In the genomic region with DNA sequence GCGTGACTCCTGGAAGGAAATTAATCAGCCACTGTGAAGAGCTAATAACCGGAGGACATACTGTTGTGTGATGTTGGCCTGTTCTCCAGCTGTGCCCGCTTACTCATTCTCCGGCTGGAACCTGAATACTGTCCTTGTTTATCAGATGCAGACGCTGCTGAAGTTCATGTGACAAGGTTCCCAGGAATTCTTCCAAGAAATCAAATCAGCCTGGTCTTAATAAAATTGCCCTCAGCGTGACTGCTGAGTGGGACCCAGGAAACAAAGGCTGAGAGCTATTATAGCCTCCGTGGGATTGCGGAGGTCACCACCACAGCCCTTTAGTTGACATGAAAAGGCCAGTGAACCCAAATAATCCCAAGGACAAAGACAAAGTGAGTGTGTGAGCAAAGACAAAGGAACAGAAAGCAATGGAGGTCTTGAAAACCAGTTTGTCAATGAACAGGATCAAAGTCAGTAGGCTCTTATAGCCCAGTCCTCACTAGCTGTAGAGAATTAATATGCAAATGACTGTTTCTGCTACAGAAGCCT, we compare ENCODE assay signal across 9 mouse cellular contexts.
A peak's percentile ranks its signal among the peaks of the same experiment; 100 is the strongest.
DNase-seq lines count a peak whose midpoint lies in the region; ATAC-seq lines count a peak whose summit lies in the region.
"Had no signal": no experiment of that assay in that cellular context is flagged by ENCODE, and none has a peak within 500 bp of the region (broad histone marks: within the 10 kb centered on the region; RNA-seq: fewer than 3 reads in every experiment).

No protein-coding gene starts in this region.

- no peak overlapping the region for H3K4me3 ChIP-seq in embryonic facial prominence, embryonic 15.5 days (replicated peaks)
- no peak overlapping the region for H3K4me3 ChIP-seq in hindbrain, embryonic 15.5 days
- H3K4me3 ChIP-seq in neural tube, embryonic 14.5 days (ENCODE audit: low read depth, low read length), result no peak overlapping the region
- no peak overlapping the region for H3K4me3 ChIP-seq in heart, embryonic 10.5 days
- H3K4me3 ChIP-seq: erythroblast, embryonic 14.5 days had no signal

- 36% methylated on average over 8 of the region's 8 CpGs for WGBS in embryonic facial prominence, embryonic 15.5 days
- 8% methylated on average over 8 of the region's 8 CpGs for WGBS in hindbrain, embryonic 15.5 days
- 13% methylated on average over 8 of the region's 8 CpGs for WGBS in neural tube, embryonic 14.5 days
- WGBS in heart, embryonic 10.5 days, result 60% methylated on average over 8 of the region's 8 CpGs

- H3K4me1 ChIP-seq in embryonic facial prominence, embryonic 15.5 days, result 0 out of 2 replicates have a peak, but pooled peaks cover 3% of the 10 kb centered on the region
- H3K4me1 ChIP-seq in hindbrain, embryonic 15.5 days (replicated peaks), result no peaks in the 10 kb centered on the region
- H3K4me1 ChIP-seq in neural tube, embryonic 14.5 days (ENCODE audit: control insufficient read depth, insufficient read depth, low read length), result no peaks in the 10 kb centered on the region
- H3K4me1 ChIP-seq in heart, embryonic 10.5 days, result no peaks in the 10 kb centered on the region; the same call in 1 of the 2 replicates

- no peak overlapping the region for H3K4me2 ChIP-seq in embryonic facial prominence, embryonic 15.5 days (replicated peaks)
- H3K4me2 ChIP-seq in hindbrain, embryonic 15.5 days, result no peak overlapping the region
- H3K4me2 ChIP-seq in neural tube, embryonic 14.5 days (ENCODE audit: low read depth, low read length), result no peak overlapping the region

- H3K9me3 ChIP-seq in embryonic facial prominence, embryonic 15.5 days (replicated peaks), result no peaks in the 10 kb centered on the region
- no peaks in the 10 kb centered on the region for H3K9me3 ChIP-seq in hindbrain, embryonic 15.5 days
- H3K9me3 ChIP-seq in neural tube, embryonic 14.5 days (ENCODE audit: control insufficient read depth, low read length), result no peaks in the 10 kb centered on the region
- H3K9me3 ChIP-seq in heart, embryonic 10.5 days, result no peaks in the 10 kb centered on the region

- DNase-seq in adipocyte (ENCODE audit: low spot score), result peak; percentile 30
- DNase-seq in heart, embryonic 10.5 days (ENCODE audit: low spot score), result no peak
- DNase-seq in heart, adult 9 months (ENCODE audit: low spot score in 2 of 2), result no peak
- DNase-seq in ovary, postnatal 10 days (ENCODE audit: low spot score), result no peak
- DNase-seq: lung, adult 18-20 months had no signal

- H3K27ac ChIP-seq in embryonic facial prominence, embryonic 15.5 days (replicated peaks), result 0 out of 2 replicates have a peak overlapping the region, but pooled peaks have one; percentile 17
- no peak overlapping the region for H3K27ac ChIP-seq in hindbrain, embryonic 15.5 days (replicated peaks)
- H3K27ac ChIP-seq in neural tube, embryonic 14.5 days (ENCODE audit: low read depth, low read length), result 0 out of 2 replicates have a peak overlapping the region, but pooled peaks have one; percentile 28
- no peak overlapping the region for H3K27ac ChIP-seq in heart, embryonic 10.5 days

- H3K36me3 ChIP-seq in embryonic facial prominence, embryonic 15.5 days, result no peaks in the 10 kb centered on the region
- no peaks in the 10 kb centered on the region for H3K36me3 ChIP-seq in hindbrain, embryonic 15.5 days
- H3K36me3 ChIP-seq in neural tube, embryonic 14.5 days (ENCODE audit: control insufficient read depth, insufficient read depth, low read length), result no peaks in the 10 kb centered on the region
- no peaks in the 10 kb centered on the region for H3K36me3 ChIP-seq in heart, embryonic 10.5 days

- ATAC-seq in embryonic facial prominence, embryonic 15.5 days (ENCODE audit: insufficient number of reproducible peaks, low FRiP score, low TSS enrichment, low read depth), result no peak
- ATAC-seq in hindbrain, embryonic 15.5 days (ENCODE audit: low FRiP score, low read depth), result peak; percentile 84
- peak; percentile 88 for ATAC-seq in neural tube, embryonic 14.5 days (ENCODE audit: low read depth)

- no peaks in the 10 kb centered on the region for H3K27me3 ChIP-seq in embryonic facial prominence, embryonic 15.5 days
- no peaks in the 10 kb centered on the region for H3K27me3 ChIP-seq in hindbrain, embryonic 15.5 days
- H3K27me3 ChIP-seq in neural tube, embryonic 14.5 days (ENCODE audit: control insufficient read depth, insufficient read depth, low read length), result no peaks in the 10 kb centered on the region
- peaks cover 13% of the 10 kb centered on the region; the same call in 1 of the 2 replicates for H3K27me3 ChIP-seq in heart, embryonic 10.5 days (ENCODE audit: insufficient read depth, poor library complexity, severe bottlenecking)

- H3K9ac ChIP-seq in embryonic facial prominence, embryonic 15.5 days, result no peak overlapping the region
- no peak overlapping the region for H3K9ac ChIP-seq in hindbrain, embryonic 15.5 days
- H3K9ac ChIP-seq in neural tube, embryonic 14.5 days (replicated peaks; ENCODE audit: low read depth, low read length), result no peak overlapping the region

Comparison
In these comparisons a context has a peak if more than half of its experiments do, and no peak if none do; other contexts are left out.
1. H3K27ac ChIP-seq: peak in embryonic facial prominence, embryonic 15.5 days (single experiment) and neural tube, embryonic 14.5 days (single experiment); none in hindbrain, embryonic 15.5 days (single experiment) and heart, embryonic 10.5 days (single experiment).